Mouse (Mus musculus): ENCODE data around the gene Mcub. TPM values are rescaled to one million over a fixed set of nuclear protein-coding genes. Genes with fewer than 3 reads are reported as not detected.

Mcub gene
- polyA plus RNA-seq (2014; fragmentation: Illumina TruSeq; extraction: RNeasy Lipid Tissue Mini Kit (QIAGEN cat#74804); ENCODE audit: low read depth, low replicate concordance) = 2.6 TPM

DNA sequence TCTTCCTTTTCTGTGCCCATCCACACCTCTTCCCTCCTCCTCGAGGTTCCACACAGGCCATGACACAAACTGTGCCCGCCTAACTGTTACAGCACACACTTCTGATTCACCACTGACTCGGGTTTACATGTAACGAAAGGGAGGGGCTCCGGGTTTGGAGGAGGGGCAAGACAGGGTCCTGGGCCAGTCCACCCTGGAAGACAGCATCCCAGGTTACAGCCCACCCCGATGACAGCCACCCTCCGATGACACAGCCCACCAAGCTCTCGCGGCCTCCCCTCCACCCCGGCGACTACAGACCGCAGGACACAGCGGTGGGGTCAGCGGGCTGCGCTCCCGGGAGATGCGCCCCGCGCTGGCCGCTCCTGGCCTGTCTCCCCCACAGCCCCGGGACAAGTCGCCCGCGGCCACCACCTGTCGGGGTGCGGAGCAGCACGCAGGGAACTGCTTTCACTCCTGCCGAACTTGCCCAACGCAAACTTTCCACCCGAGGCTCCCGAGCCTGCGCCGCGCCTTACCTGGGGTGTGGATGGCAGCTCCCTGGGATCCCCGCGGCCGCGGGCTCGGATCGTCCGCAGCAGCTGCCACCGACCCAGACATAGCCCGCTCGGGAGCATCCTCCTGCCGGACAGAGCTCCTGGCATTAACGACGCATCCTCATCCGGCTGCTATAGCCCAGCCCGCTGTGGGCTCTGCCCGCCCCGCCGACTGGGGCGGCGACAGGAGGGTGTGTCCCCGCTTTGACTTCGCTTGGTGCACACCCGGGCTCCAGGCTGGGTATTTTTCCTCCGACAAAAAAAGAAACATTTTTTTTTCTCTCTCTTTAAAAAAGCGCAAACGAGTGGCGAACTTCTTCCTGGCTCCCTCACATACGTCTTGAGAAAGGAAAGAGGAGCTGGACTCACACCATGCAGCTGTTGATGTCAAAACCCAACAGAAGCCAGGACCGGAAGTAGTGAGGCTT lies at the start of gene Mcub:
Gene Mcub (minus strand): TSS at position 775 of the 964 bp plus-strand sequence.

DNA sequence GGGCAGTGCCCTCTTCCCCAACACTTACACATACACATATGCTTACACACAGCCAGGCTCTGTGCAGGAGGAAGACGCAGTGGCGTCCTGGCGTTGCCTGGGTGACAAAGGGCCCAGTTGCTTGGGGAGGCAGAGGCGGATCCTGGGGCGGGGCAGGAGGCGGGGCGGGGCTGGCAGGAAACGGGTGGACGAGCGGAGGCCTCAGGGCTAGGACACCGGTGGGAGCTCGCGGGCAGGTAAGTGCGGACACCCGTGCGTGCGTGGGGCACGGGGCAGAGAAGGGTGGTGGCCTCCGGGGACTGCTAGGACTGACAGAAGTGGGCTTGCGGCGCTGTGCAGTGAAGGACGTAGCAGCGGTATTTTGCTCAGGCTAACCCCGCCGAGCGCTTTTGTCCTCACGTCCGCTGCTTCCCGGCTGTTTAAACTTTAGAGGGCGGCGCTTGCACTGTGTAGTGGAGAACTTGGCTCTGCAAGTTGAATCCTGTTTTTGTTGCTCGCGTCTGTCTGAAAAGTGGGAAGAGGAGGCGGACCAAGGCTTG lies 68.7 kb downstream of the Mcub start, which contains the start of gene Casp6:
Gene Casp6 (plus strand): TSS at position 155 of the 539 bp plus-strand sequence.

DNA sequence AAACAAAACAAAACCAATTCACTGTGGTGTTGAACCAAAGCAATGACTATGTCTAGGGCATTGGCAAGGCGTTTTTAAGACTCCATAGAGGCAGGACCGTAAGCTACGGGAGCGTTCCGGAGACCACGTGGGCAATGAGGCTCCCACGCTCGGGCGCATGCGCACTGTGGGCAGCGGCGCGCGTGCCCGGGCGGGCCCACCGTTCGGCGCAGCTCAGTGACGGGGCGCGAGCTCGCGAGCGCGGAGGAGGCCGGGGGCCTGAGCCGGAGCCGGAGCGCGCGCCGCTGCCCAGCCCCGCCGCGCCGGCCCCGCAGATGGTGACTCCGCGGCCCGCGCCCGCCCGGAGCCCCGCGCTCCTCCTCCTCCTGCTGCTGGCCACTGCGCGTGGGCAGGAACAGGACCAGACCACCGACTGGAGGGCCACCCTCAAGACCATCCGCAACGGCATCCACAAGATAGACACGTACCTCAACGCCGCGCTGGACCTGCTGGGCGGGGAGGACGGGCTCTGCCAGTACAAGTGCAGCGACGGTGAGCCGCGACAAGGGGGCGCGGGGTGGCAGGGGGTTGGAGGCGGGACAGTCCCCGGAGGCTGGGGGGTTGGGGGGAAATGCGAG lies 91.5 kb downstream of the Mcub start, which contains the start of gene Pla2g12a:
Gene Pla2g12a (plus strand): TSS at position 202 of the 617 bp plus-strand sequence.

Other genes starting within 250 kb of the Mcub start
- 3,062 TPM for gene Egf, start 214.9 kb downstream of the Mcub start, polyA plus RNA-seq (2014; fragmentation: Illumina TruSeq; extraction: RNeasy Lipid Tissue Mini Kit (QIAGEN cat#74804); ENCODE audit: low read depth, low replicate concordance)
- 0.28 TPM for gene Lrit3, start 166.2 kb downstream of the Mcub start, polyA plus RNA-seq (2014; fragmentation: Illumina TruSeq; extraction: RNeasy Lipid Tissue Mini Kit (QIAGEN cat#74804); ENCODE audit: low read depth, low replicate concordance)
- not detected for gene Rrh, start 147.6 kb downstream of the Mcub start, polyA plus RNA-seq (2014; fragmentation: Illumina TruSeq; extraction: RNeasy Lipid Tissue Mini Kit (QIAGEN cat#74804); ENCODE audit: low read depth, low replicate concordance)
- gene Gar1, start 138.8 kb downstream of the Mcub start, polyA plus RNA-seq (2014; fragmentation: Illumina TruSeq; extraction: RNeasy Lipid Tissue Mini Kit (QIAGEN cat#74804); ENCODE audit: low read depth, low replicate concordance) = 30.0 TPM
- gene Cfi, start 134.3 kb downstream of the Mcub start, polyA plus RNA-seq (2014; fragmentation: Illumina TruSeq; extraction: RNeasy Lipid Tissue Mini Kit (QIAGEN cat#74804); ENCODE audit: low read depth, low replicate concordance) = 6.6 TPM
- gene Pla2g12a, start 91.6 kb downstream of the Mcub start, polyA plus RNA-seq (2014; fragmentation: Illumina TruSeq; extraction: RNeasy Lipid Tissue Mini Kit (QIAGEN cat#74804); ENCODE audit: low read depth, low replicate concordance) = 17.8 TPM
- gene Casp6, start 68.8 kb downstream of the Mcub start, polyA plus RNA-seq (2014; fragmentation: Illumina TruSeq; extraction: RNeasy Lipid Tissue Mini Kit (QIAGEN cat#74804); ENCODE audit: low read depth, low replicate concordance) = 33.2 TPM
- 31.2 TPM for gene Sec24b, start 91.3 kb upstream of the Mcub start, polyA plus RNA-seq (2014; fragmentation: Illumina TruSeq; extraction: RNeasy Lipid Tissue Mini Kit (QIAGEN cat#74804); ENCODE audit: low read depth, low replicate concordance)
- gene Col25a1, start 161.3 kb upstream of the Mcub start, polyA plus RNA-seq (2014; fragmentation: Illumina TruSeq; extraction: RNeasy Lipid Tissue Mini Kit (QIAGEN cat#74804); ENCODE audit: low read depth, low replicate concordance) = 0.20 TPM

All from kidney, adult 10 weeks (tissue).